Mouse (Mus musculus): ENCODE measurements around the gene Mylpf. TPM values are rescaled to one million over a fixed set of nuclear protein-coding genes. Genes with fewer than 3 reads are reported as not detected.
A peak's percentile ranks its signal among the peaks of the same experiment; 100 is the strongest.

Gene Mylpf
- polyA plus RNA-seq, 1 experiment from 2014 or later: 19.7 TPM

GRCm38 (mm10) chr7:127253821-127254769, 45.4 kb downstream of the Mylpf start:
- Histone ChIP-seq H3K4me1 (ENCODE audit: insufficient read depth) (peaks cover 31% of the 10 kb centered on the region), H3K36me3 (replicated peaks; ENCODE audit: insufficient read depth, low read length) (peaks cover 15% of the 10 kb centered on the region)
- no peak for TF ChIP-seq CTCF (IDR thresholded peaks at IDR 0.05; ENCODE audit: low read depth)
- TF ChIP-seq EP300 (IDR thresholded peaks at IDR 0.05; ENCODE audit: low read depth): no peak

GRCm38 (mm10) chr7:127255008-127255407, 46.3 kb downstream of the Mylpf start:
- WGBS (ENCODE audit: insufficient replicate concordance): 15% methylated on average over 4 of the region's 4 CpGs
- ATAC-seq (no peak), DNase-seq (no peak)
- Histone ChIP-seq H3K4me2 (ENCODE audit: low read depth, low read length) (peak overlapping the region; percentile 96), H3K36me3 (replicated peaks; ENCODE audit: insufficient read depth, low read length) (peaks cover 8% of the 10 kb centered on the region), H3K4me1 (ENCODE audit: insufficient read depth) (peaks cover 39% of the 10 kb centered on the region), H3K9ac (replicated peaks) (peak overlapping the region; percentile 65), H3K4me3 (ENCODE audit: low read depth, low read length) (peak overlapping the region; percentile 68), H3K27me3 (ENCODE audit: insufficient read depth, low read length) (no peaks in the 10 kb centered on the region), H3K27ac (ENCODE audit: low read depth) (peak overlapping the region; percentile 78), H3K9me3 (ENCODE audit: low read length) (no peaks in the 10 kb centered on the region)
- TF ChIP-seq CTCF (IDR thresholded peaks at IDR 0.05; ENCODE audit: low read depth) (no peak), EP300 (IDR thresholded peaks at IDR 0.05; ENCODE audit: low read depth) (no peak)

More at GRCm38 (mm10) chr7:127253821-127254769, 45.4 kb downstream of the Mylpf start:
- peak; percentile 95 for DNase-seq
- Histone ChIP-seq H3K4me3 (ENCODE audit: low read depth, low read length) (peak overlapping the region; percentile 68), H3K9ac (replicated peaks) (peak overlapping the region; percentile 65), H3K9me3 (ENCODE audit: low read length) (no peaks in the 10 kb centered on the region), H3K27ac (ENCODE audit: low read depth) (peak overlapping the region; percentile 78), H3K27me3 (ENCODE audit: insufficient read depth, low read length) (no peaks in the 10 kb centered on the region), H3K4me2 (ENCODE audit: low read depth, low read length) (peak overlapping the region; percentile 96)
- peak; percentile 92 for ATAC-seq
- WGBS (ENCODE audit: insufficient replicate concordance): under 1% methylated on average over 135 of the region's 136 CpGs

GRCm38 (mm10) chr7:127255965-127256364, 47.3 kb downstream of the Mylpf start:
- WGBS (ENCODE audit: insufficient replicate concordance): 54% methylated on average over 2 of the region's 2 CpGs
- Histone ChIP-seq H3K4me3 (ENCODE audit: low read depth, low read length) (no peak overlapping the region), H3K4me1 (ENCODE audit: insufficient read depth) (peaks cover 41% of the 10 kb centered on the region), H3K27me3 (ENCODE audit: insufficient read depth, low read length) (no peaks in the 10 kb centered on the region), H3K4me2 (ENCODE audit: low read depth, low read length) (no peak overlapping the region), H3K27ac (ENCODE audit: low read depth) (no peak overlapping the region), H3K36me3 (replicated peaks; ENCODE audit: insufficient read depth, low read length) (peaks cover 5% of the 10 kb centered on the region), H3K9me3 (ENCODE audit: low read length) (no peaks in the 10 kb centered on the region), H3K9ac (replicated peaks) (no peak overlapping the region)
- ATAC-seq (no peak), DNase-seq (no peak)
- TF ChIP-seq EP300 (IDR thresholded peaks at IDR 0.05; ENCODE audit: low read depth) (no peak), CTCF (IDR thresholded peaks at IDR 0.05; ENCODE audit: low read depth) (no peak)

- Histone ChIP-seq H3K4me2 (ENCODE audit: low read depth, low read length) (no peak overlapping the region), H3K36me3 (replicated peaks; ENCODE audit: insufficient read depth, low read length) (peaks cover 5% of the 10 kb centered on the region), H3K9ac (replicated peaks) (no peak overlapping the region), H3K9me3 (ENCODE audit: low read length) (no peaks in the 10 kb centered on the region), H3K4me3 (ENCODE audit: low read depth, low read length) (no peak overlapping the region), H3K4me1 (ENCODE audit: insufficient read depth) (peaks cover 46% of the 10 kb centered on the region), H3K27ac (ENCODE audit: low read depth) (0 out of 2 replicates have a peak overlapping the region, but pooled peaks have one; percentile 18), H3K27me3 (ENCODE audit: insufficient read depth, low read length) (no peaks in the 10 kb centered on the region)
- WGBS (ENCODE audit: insufficient replicate concordance): 76% methylated on average over 5 of the region's 5 CpGs
- TF ChIP-seq CTCF (IDR thresholded peaks at IDR 0.05; ENCODE audit: low read depth): no peak
- TF ChIP-seq EP300 (IDR thresholded peaks at IDR 0.05; ENCODE audit: low read depth): no peak
- ATAC-seq (no peak), DNase-seq (no peak)
These were observed 47.8 kb downstream of the Mylpf start for GRCm38 (mm10) chr7:127256518-127256917.

- no peaks in the 10 kb centered on the region for H3K9me3 ChIP-seq (ENCODE audit: low read length)
- ATAC-seq: no peak
- H3K4me3 ChIP-seq (ENCODE audit: low read depth, low read length): peak overlapping the region; percentile 74; the same call in 1 of the 2 replicates
- H3K9ac ChIP-seq (replicated peaks): no peak overlapping the region
- H3K36me3 ChIP-seq (replicated peaks; ENCODE audit: insufficient read depth, low read length): peaks cover 5% of the 10 kb centered on the region; the same call in 1 of the 2 replicates
- WGBS (ENCODE audit: insufficient replicate concordance): 72% methylated on average over 8 of the region's 8 CpGs
- H3K27ac ChIP-seq (ENCODE audit: low read depth): peak overlapping the region; percentile 90; the same call in 1 of the 2 replicates
- no peaks in the 10 kb centered on the region for H3K27me3 ChIP-seq (ENCODE audit: insufficient read depth, low read length)
- DNase-seq: no peak
- TF ChIP-seq CTCF (IDR thresholded peaks at IDR 0.05; ENCODE audit: low read depth) (peak; percentile 16; the same call in 1 of the 2 replicates), EP300 (IDR thresholded peaks at IDR 0.05; ENCODE audit: low read depth) (no peak)
- H3K4me1 ChIP-seq (ENCODE audit: insufficient read depth): peaks cover 48% of the 10 kb centered on the region
- H3K4me2 ChIP-seq (ENCODE audit: low read depth, low read length): peak overlapping the region; percentile 91; the same call in 1 of the 2 replicates
These were observed 50.7 kb downstream of the Mylpf start for GRCm38 (mm10) chr7:127259186-127259905.
